Mouse (Mus musculus): ENCODE data around the gene Pgs1. TPM values are rescaled to one million over a fixed set of nuclear protein-coding genes. Genes with fewer than 3 reads are reported as not detected.
A peak's percentile ranks its signal among the peaks of the same experiment; 100 is the strongest.

Pgs1 gene
- polyA plus RNA-seq, 1 experiment from 2014 or later, result 27.4 TPM

DNA sequence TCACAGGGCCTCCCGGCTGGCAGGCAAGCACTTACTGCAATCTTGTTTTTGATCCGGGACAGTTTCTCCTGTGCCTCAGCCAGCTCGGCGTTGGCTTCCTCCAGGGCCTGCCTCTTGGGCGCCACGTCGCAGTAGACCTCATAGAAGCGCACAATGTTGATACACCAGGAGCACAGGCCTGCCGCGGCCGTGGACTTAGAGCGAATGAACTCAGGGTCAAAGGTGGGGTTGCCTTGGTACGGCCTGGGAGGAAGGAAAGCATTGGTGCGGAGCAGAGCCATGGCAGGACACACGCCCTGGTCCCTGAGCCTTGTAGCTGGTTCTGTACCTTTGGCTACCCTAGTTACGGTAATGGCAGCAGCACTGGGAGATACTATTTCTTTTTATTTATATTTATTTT is 64.1 kb downstream of the Pgs1 start:
- WGBS (ENCODE audit: insufficient replicate concordance), result 77% methylated on average over 16 of the region's 16 CpGs

DNA sequence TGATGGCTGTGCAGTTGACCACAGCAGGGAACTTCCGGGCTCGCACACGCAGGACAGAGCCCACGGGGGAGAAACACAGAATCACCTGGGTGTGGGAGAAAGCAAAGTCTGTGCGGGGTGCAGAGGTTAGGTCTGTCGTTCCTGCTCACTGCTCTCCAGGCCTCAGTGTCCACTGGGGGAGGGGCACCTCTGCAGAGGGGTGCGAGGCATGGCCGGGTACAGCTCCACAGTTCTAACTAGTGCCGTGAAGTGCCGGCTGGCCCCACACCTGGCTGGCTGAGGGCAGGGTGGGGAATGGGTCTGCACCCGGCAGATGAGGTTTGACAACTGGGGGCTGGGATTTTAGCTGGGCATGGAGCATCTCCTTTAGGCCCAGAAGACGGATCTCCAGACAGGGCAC is 72.3 kb downstream of the Pgs1 start:
- 0 out of 2 replicates have a peak, but pooled peaks have one; percentile 39 for ATAC-seq (replicated peaks; ENCODE audit: insufficient number of reproducible peaks, low FRiP score, low TSS enrichment)
- 70% methylated on average over 12 of the region's 12 CpGs for WGBS (ENCODE audit: insufficient replicate concordance)
- H3K4me1 ChIP-seq (ENCODE audit: control insufficient read depth, insufficient read depth, low read length), result no peaks in the 10 kb centered on the region

More for the DNA sequence above, 64.1 kb downstream of the Pgs1 start:
- H3K4me3 ChIP-seq (ENCODE audit: low read depth, low read length), result no peak overlapping the region
- no peaks in the 10 kb centered on the region for H3K27me3 ChIP-seq (ENCODE audit: control insufficient read depth, insufficient read depth, low read length)
- H3K9me3 ChIP-seq (replicated peaks; ENCODE audit: control insufficient read depth, low read length), result no peaks in the 10 kb centered on the region
- H3K27ac ChIP-seq (ENCODE audit: low read depth, low read length), result no peak overlapping the region
- H3K36me3 ChIP-seq (ENCODE audit: control insufficient read depth, insufficient read depth, low read length), result no peaks in the 10 kb centered on the region
- no peaks in the 10 kb centered on the region for H3K4me1 ChIP-seq (ENCODE audit: control insufficient read depth, insufficient read depth, low read length)
- H3K4me2 ChIP-seq, result no peak overlapping the region
- H3K9ac ChIP-seq (ENCODE audit: low read depth, low read length), result no peak overlapping the region
- ATAC-seq (replicated peaks; ENCODE audit: insufficient number of reproducible peaks, low FRiP score, low TSS enrichment), result no peak

DNA sequence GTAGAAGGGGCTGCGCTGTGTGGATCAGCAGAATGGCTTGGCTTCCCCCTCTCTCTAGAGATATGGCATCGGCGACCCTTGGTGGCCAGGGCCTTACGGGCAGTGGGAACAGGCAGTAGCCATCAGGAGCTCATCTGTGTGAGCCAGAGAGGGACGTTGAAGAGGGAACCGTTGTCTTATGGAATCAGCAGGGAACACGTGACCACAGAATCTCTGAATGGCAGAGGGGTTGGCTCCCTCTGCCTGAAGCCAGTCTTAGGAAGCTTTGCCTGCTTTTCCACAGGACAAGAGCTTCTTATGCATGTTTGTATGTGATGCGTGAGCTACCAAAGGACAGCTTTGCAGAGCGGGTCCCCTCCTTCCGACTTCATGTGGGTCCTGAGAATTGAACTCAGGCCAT is 72.8 kb downstream of the Pgs1 start:
- Histone ChIP-seq H3K4me2 (no peak overlapping the region), H3K9ac (ENCODE audit: low read depth, low read length) (no peak overlapping the region), H3K27me3 (ENCODE audit: control insufficient read depth, insufficient read depth, low read length) (peaks cover 8% of the 10 kb centered on the region; the same call in 1 of the 2 replicates), H3K27ac (ENCODE audit: low read depth, low read length) (no peak overlapping the region), H3K4me3 (ENCODE audit: low read depth, low read length) (no peak overlapping the region), H3K4me1 (ENCODE audit: control insufficient read depth, insufficient read depth, low read length) (no peaks in the 10 kb centered on the region), H3K9me3 (replicated peaks; ENCODE audit: control insufficient read depth, low read length) (no peaks in the 10 kb centered on the region), H3K36me3 (ENCODE audit: control insufficient read depth, insufficient read depth, low read length) (no peaks in the 10 kb centered on the region)
- 53% methylated on average over 10 of the region's 10 CpGs for WGBS (ENCODE audit: insufficient replicate concordance)
- ATAC-seq (replicated peaks; ENCODE audit: insufficient number of reproducible peaks, low FRiP score, low TSS enrichment), result no peak

More for the DNA sequence above, 72.3 kb downstream of the Pgs1 start:
- Histone ChIP-seq H3K9me3 (replicated peaks; ENCODE audit: control insufficient read depth, low read length) (no peaks in the 10 kb centered on the region), H3K9ac (ENCODE audit: low read depth, low read length) (no peak overlapping the region), H3K36me3 (ENCODE audit: control insufficient read depth, insufficient read depth, low read length) (no peaks in the 10 kb centered on the region), H3K27ac (ENCODE audit: low read depth, low read length) (no peak overlapping the region), H3K4me2 (no peak overlapping the region), H3K27me3 (ENCODE audit: control insufficient read depth, insufficient read depth, low read length) (peaks cover 8% of the 10 kb centered on the region; the same call in 1 of the 2 replicates), H3K4me3 (ENCODE audit: low read depth, low read length) (no peak overlapping the region)

DNA sequence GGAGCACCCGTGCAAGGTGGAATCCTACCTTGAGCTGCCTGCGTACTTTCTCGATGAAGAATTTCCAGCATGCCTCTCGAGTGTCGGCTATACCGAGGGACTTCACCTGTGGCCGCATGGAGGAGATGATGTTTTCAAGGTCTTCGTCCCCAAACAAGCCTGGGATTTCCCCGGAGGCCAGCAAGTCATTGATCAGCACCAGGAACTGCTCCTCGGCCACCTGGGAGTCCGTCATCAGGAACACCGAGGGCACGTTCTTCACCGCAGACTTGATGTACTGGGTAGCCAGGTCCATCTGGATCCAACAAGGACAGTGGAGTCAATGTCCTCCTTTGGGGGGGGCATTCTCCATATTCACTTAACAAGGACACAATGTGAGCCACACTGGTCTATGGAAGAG is 73.9 kb downstream of the Pgs1 start:
- H3K4me3 ChIP-seq (ENCODE audit: low read depth, low read length), result no peak overlapping the region
- no peak overlapping the region for H3K9ac ChIP-seq (ENCODE audit: low read depth, low read length)
- H3K27ac ChIP-seq (ENCODE audit: low read depth, low read length), result no peak overlapping the region
- 75% methylated on average over 14 of the region's 14 CpGs for WGBS (ENCODE audit: insufficient replicate concordance)
- no peak overlapping the region for H3K4me2 ChIP-seq
- H3K9me3 ChIP-seq (replicated peaks; ENCODE audit: control insufficient read depth, low read length), result no peaks in the 10 kb centered on the region
- ATAC-seq (replicated peaks; ENCODE audit: insufficient number of reproducible peaks, low FRiP score, low TSS enrichment), result no peak
- H3K36me3 ChIP-seq (ENCODE audit: control insufficient read depth, insufficient read depth, low read length), result no peaks in the 10 kb centered on the region
- H3K4me1 ChIP-seq (ENCODE audit: control insufficient read depth, insufficient read depth, low read length), result no peaks in the 10 kb centered on the region
- H3K27me3 ChIP-seq (ENCODE audit: control insufficient read depth, insufficient read depth, low read length), result peaks cover 8% of the 10 kb centered on the region; the same call in 1 of the 2 replicates

DNA sequence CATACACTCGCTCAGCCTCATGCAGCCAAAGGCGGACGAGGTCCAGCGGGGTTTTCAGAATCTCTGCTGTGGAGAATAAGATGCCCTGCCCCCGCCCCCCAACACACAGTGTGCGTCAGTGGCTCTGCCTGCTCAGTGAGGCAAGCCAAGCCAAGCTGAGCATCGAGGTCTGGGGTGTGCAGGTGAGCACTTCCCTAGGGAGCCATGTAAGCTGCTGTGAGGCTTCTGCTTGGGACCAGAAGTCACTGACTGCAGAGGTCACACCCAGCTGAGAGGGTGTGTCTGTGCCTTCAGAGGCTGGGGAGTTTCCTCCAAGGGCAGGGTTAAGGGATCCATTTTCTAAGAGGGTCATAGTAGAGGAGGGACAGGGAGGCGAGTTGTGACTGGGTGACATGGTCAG is 81.5 kb downstream of the Pgs1 start:
- Histone ChIP-seq H3K27me3 (ENCODE audit: control insufficient read depth, insufficient read depth, low read length) (0 out of 2 replicates have a peak, but pooled peaks cover 3% of the 10 kb centered on the region), H3K4me3 (ENCODE audit: low read depth, low read length) (no peak overlapping the region), H3K9ac (ENCODE audit: low read depth, low read length) (no peak overlapping the region), H3K4me2 (no peak overlapping the region), H3K4me1 (ENCODE audit: control insufficient read depth, insufficient read depth, low read length) (peaks cover 3% of the 10 kb centered on the region; the same call in 1 of the 2 replicates), H3K36me3 (ENCODE audit: control insufficient read depth, insufficient read depth, low read length) (no peaks in the 10 kb centered on the region), H3K9me3 (replicated peaks; ENCODE audit: control insufficient read depth, low read length) (no peaks in the 10 kb centered on the region), H3K27ac (ENCODE audit: low read depth, low read length) (no peak overlapping the region)
- no peak for ATAC-seq (replicated peaks; ENCODE audit: insufficient number of reproducible peaks, low FRiP score, low TSS enrichment)
- 72% methylated on average over 8 of the region's 8 CpGs for WGBS (ENCODE audit: insufficient replicate concordance)

DNA sequence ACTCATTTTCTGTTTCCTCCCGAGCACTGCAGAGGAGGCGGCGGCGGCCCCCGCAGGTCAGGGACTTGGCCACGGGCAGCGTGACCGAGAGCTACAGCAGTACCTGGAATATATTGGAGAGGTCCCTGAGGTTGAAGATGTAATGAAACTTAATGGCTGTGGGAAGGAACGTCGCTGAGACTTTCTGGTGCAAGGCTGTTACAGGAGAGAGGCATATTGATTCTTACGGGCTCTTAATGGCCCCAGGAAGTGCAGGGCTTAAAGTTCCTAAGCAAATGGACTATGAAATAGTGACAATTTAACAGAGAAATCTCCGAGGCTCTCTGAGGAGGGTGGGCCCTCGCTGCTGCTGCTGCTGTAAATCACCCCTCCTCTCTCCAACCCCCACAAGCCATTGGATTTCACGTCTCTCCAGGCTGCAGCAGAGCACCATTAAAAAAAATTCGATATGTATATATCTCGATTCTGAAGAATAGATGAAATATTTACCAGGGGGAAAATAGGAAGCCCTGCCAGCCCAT is 82.8 kb downstream of the Pgs1 start:
- H3K9me3 ChIP-seq (replicated peaks; ENCODE audit: control insufficient read depth, low read length), result no peaks in the 10 kb centered on the region
- H3K4me1 ChIP-seq (ENCODE audit: control insufficient read depth, insufficient read depth, low read length), result peaks cover 3% of the 10 kb centered on the region; the same call in 1 of the 2 replicates
- 75% methylated on average over 16 of the region's 16 CpGs for WGBS (ENCODE audit: insufficient replicate concordance)
- H3K9ac ChIP-seq (ENCODE audit: low read depth, low read length), result no peak overlapping the region
- no peak overlapping the region for H3K4me2 ChIP-seq
- ATAC-seq (replicated peaks; ENCODE audit: insufficient number of reproducible peaks, low FRiP score, low TSS enrichment), result no peak
- H3K4me3 ChIP-seq (ENCODE audit: low read depth, low read length), result no peak overlapping the region
- H3K27ac ChIP-seq (ENCODE audit: low read depth, low read length), result no peak overlapping the region
- H3K27me3 ChIP-seq (ENCODE audit: control insufficient read depth, insufficient read depth, low read length), result 0 out of 2 replicates have a peak, but pooled peaks cover 3% of the 10 kb centered on the region
- H3K36me3 ChIP-seq (ENCODE audit: control insufficient read depth, insufficient read depth, low read length), result no peaks in the 10 kb centered on the region

DNA sequence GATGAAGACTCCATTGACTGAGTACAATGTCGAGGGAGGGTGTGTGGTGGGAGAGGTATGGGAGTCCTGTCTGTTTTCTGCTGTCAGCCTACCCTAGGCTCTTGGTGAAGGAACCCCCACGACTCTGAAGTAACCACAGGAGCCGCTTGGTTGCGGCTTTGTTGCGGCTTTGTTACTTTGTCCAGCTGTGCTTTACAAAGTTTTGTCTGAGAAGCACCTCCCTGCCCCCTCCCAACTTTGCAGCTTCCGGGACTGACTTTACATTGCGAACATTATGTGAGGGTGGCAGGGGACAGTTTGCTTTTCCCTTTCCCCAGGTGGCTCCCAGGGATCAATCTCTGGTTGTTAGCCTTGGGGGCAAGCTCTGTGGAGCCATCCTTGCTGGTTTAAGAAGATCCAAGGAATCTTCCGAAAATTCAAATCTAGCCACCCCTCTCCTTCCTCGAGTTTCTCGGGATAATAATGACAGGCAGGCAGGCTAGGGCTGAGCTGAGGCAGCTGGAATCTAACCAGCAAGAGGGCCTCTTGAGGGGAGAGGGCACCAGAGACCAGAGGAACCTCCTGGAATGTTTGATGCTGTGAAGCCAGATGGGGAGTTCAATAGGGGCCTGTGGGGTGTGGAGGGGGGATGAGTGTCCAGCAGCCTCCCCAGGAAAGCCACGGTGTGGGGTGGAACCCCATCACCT is 85.3 kb downstream of the Pgs1 start:
- Histone ChIP-seq H3K27ac (ENCODE audit: low read depth, low read length) (no peak overlapping the region), H3K36me3 (ENCODE audit: control insufficient read depth, insufficient read depth, low read length) (no peaks in the 10 kb centered on the region), H3K9ac (ENCODE audit: low read depth, low read length) (no peak overlapping the region), H3K4me2 (no peak overlapping the region), H3K9me3 (replicated peaks; ENCODE audit: control insufficient read depth, low read length) (no peaks in the 10 kb centered on the region), H3K4me3 (ENCODE audit: low read depth, low read length) (no peak overlapping the region), H3K27me3 (ENCODE audit: control insufficient read depth, insufficient read depth, low read length) (0 out of 2 replicates have a peak, but pooled peaks cover 5% of the 10 kb centered on the region), H3K4me1 (ENCODE audit: control insufficient read depth, insufficient read depth, low read length) (peaks cover 3% of the 10 kb centered on the region; the same call in 1 of the 2 replicates)
- no peak for ATAC-seq (replicated peaks; ENCODE audit: insufficient number of reproducible peaks, low FRiP score, low TSS enrichment)
- WGBS (ENCODE audit: insufficient replicate concordance), result 55% methylated on average over 11 of the region's 11 CpGs

All from heart, embryonic 11.5 days (tissue).